Comparison of ENCODE assay signal across 16 mouse cellular contexts in the genomic region with DNA sequence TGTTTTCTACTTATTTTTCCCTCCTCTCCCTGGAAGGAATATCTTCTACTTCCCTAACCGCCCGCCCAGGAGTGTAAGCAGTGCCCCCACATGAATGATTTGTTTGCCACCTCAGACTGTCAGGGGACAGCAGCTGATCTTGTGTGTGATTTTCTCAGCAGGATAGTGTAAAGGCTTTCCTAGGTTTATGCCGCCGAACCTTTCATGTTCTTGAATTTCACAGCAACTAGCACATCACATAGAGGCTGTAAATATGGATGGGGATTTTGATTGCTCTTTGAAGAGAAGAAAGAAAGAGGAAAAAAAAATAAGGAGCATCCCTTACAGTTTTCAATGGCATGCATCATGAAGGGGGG.
DNase-seq lines count a peak whose midpoint lies in the region; ATAC-seq and TF ChIP-seq lines count a peak whose summit lies in the region.
"Had no signal": no experiment of that assay in that cellular context is flagged by ENCODE, and none has a peak within 500 bp of the region (broad histone marks: within the 10 kb centered on the region; RNA-seq: fewer than 3 reads in every experiment).

No protein-coding gene starts in this region.

- no peak for TF ChIP-seq CTCF in midbrain, postnatal 0 days (IDR thresholded peaks at IDR 0.05)

- H3K4me2 ChIP-seq in midbrain, embryonic 13.5 days (replicated peaks) = no peak overlapping the region
- H3K4me2 ChIP-seq in midbrain, postnatal 0 days (ENCODE audit: low read depth, low read length, poor library complexity, severe bottlenecking) = no peak overlapping the region
- no peak overlapping the region for H3K4me2 ChIP-seq in midbrain, embryonic 14.5 days (ENCODE audit: low read length)
- H3K4me2 ChIP-seq in midbrain, embryonic 16.5 days (ENCODE audit: low read length) = no peak overlapping the region
- H3K4me2 ChIP-seq: embryonic facial prominence, embryonic 12.5 days; forebrain, embryonic 13.5 days; forebrain, embryonic 15.5 days had no signal

- no peak overlapping the region for H3K4me3 ChIP-seq in midbrain, embryonic 13.5 days (replicated peaks)
- no peak overlapping the region for H3K4me3 ChIP-seq in midbrain, postnatal 0 days (ENCODE audit: low read depth, low read length)
- H3K4me3 ChIP-seq in midbrain, embryonic 14.5 days (replicated peaks; ENCODE audit: low read depth, low read length) = no peak overlapping the region
- H3K4me3 ChIP-seq in midbrain, embryonic 16.5 days (ENCODE audit: low read depth, low read length) = no peak overlapping the region
- H3K4me3 ChIP-seq: embryonic facial prominence, embryonic 10.5 days; embryonic facial prominence, embryonic 12.5 days; forebrain, embryonic 13.5 days; forebrain, embryonic 15.5 days had no signal

- peak; percentile 34; the same call in 1 of the 2 replicates for ATAC-seq in midbrain, embryonic 13.5 days
- no peak for ATAC-seq in midbrain, postnatal 0 days (ENCODE audit: low FRiP score)
- ATAC-seq in midbrain, embryonic 14.5 days (ENCODE audit: low FRiP score, low TSS enrichment) = no peak
- 0 out of 2 replicates have a peak, but pooled peaks have one; percentile 25 for ATAC-seq in midbrain, embryonic 16.5 days
- ATAC-seq: forebrain, embryonic 13.5 days; forebrain, embryonic 15.5 days had no signal

- H3K9ac ChIP-seq in midbrain, embryonic 13.5 days (replicated peaks) = no peak overlapping the region
- H3K9ac ChIP-seq in midbrain, postnatal 0 days (replicated peaks; ENCODE audit: low read length, poor library complexity, severe bottlenecking) = no peak overlapping the region
- no peak overlapping the region for H3K9ac ChIP-seq in midbrain, embryonic 14.5 days (replicated peaks; ENCODE audit: low read length)
- no peak overlapping the region for H3K9ac ChIP-seq in midbrain, embryonic 16.5 days (ENCODE audit: low read depth, low read length)
- H3K9ac ChIP-seq: embryonic facial prominence, embryonic 12.5 days; forebrain, embryonic 13.5 days; forebrain, embryonic 15.5 days had no signal

- WGBS in midbrain, embryonic 13.5 days = 77% methylated on average over 4 of the region's 4 CpGs
- 54% methylated on average over 4 of the region's 4 CpGs for WGBS in midbrain, postnatal 0 days
- 73% methylated on average over 4 of the region's 4 CpGs for WGBS in midbrain, embryonic 14.5 days
- 53% methylated on average over 4 of the region's 4 CpGs for WGBS in midbrain, embryonic 16.5 days

- no peaks in the 10 kb centered on the region for H3K9me3 ChIP-seq in midbrain, embryonic 13.5 days
- no peaks in the 10 kb centered on the region for H3K9me3 ChIP-seq in midbrain, postnatal 0 days (ENCODE audit: low read length)
- no peaks in the 10 kb centered on the region for H3K9me3 ChIP-seq in midbrain, embryonic 14.5 days (ENCODE audit: control insufficient read depth, low read length)
- no peaks in the 10 kb centered on the region for H3K9me3 ChIP-seq in midbrain, embryonic 16.5 days (replicated peaks; ENCODE audit: control insufficient read depth, low read length, poor library complexity, severe bottlenecking)
- H3K9me3 ChIP-seq: embryonic facial prominence, embryonic 10.5 days; embryonic facial prominence, embryonic 12.5 days; forebrain, embryonic 13.5 days; forebrain, embryonic 15.5 days had no signal

- no peak for DNase-seq in midbrain, postnatal 0 days (ENCODE audit: low spot score)
- peak; percentile 31 for DNase-seq in midbrain, embryonic 14.5 days
- DNase-seq in testis, postnatal 10 days (ENCODE audit: low spot score) = no peak
- no peak for DNase-seq in gastrocnemius, postnatal 10 days
- DNase-seq: adrenal gland, adult 2 months; adrenal gland, postnatal 10 days; adrenal gland, postnatal 25 days; cerebellum, adult 11-12 months; cerebellum, adult 2 months; cerebellum, adult 9-10 months had no signal

- no peaks in the 10 kb centered on the region for H3K27me3 ChIP-seq in midbrain, embryonic 13.5 days
- no peaks in the 10 kb centered on the region for H3K27me3 ChIP-seq in midbrain, postnatal 0 days (ENCODE audit: insufficient read depth, low read length)
- H3K27me3 ChIP-seq in midbrain, embryonic 14.5 days (ENCODE audit: control insufficient read depth, insufficient read depth, low read length) = no peaks in the 10 kb centered on the region
- H3K27me3 ChIP-seq in midbrain, embryonic 16.5 days (ENCODE audit: control insufficient read depth, insufficient read depth, low read depth, low read length) = no peaks in the 10 kb centered on the region
- H3K27me3 ChIP-seq: embryonic facial prominence, embryonic 12.5 days; forebrain, embryonic 13.5 days; forebrain, embryonic 15.5 days had no signal

- no peaks in the 10 kb centered on the region for H3K36me3 ChIP-seq in midbrain, embryonic 13.5 days
- H3K36me3 ChIP-seq in midbrain, postnatal 0 days (ENCODE audit: insufficient read depth, low read length) = no peaks in the 10 kb centered on the region
- no peaks in the 10 kb centered on the region for H3K36me3 ChIP-seq in midbrain, embryonic 14.5 days (ENCODE audit: control insufficient read depth, insufficient read depth, low read length)
- H3K36me3 ChIP-seq in midbrain, embryonic 16.5 days (ENCODE audit: control insufficient read depth, insufficient read depth, low read length) = no peaks in the 10 kb centered on the region
- H3K36me3 ChIP-seq: embryonic facial prominence, embryonic 10.5 days; embryonic facial prominence, embryonic 12.5 days; forebrain, embryonic 15.5 days had no signal

- H3K27ac ChIP-seq in midbrain, embryonic 13.5 days = peak overlapping the region; percentile 9; the same call in 1 of the 2 replicates
- H3K27ac ChIP-seq in midbrain, postnatal 0 days (ENCODE audit: low read depth, low read length) = no peak overlapping the region
- no peak overlapping the region for H3K27ac ChIP-seq in midbrain, embryonic 14.5 days (replicated peaks; ENCODE audit: low read depth, low read length)
- peak overlapping the region; percentile 54; the same call in 1 of the 2 replicates for H3K27ac ChIP-seq in midbrain, embryonic 16.5 days (ENCODE audit: low read length)
- H3K27ac ChIP-seq: embryonic facial prominence, embryonic 10.5 days; embryonic facial prominence, embryonic 12.5 days; forebrain, embryonic 13.5 days; forebrain, embryonic 15.5 days had no signal

- H3K4me1 ChIP-seq in midbrain, embryonic 13.5 days (replicated peaks) = no peaks in the 10 kb centered on the region
- no peaks in the 10 kb centered on the region for H3K4me1 ChIP-seq in midbrain, postnatal 0 days (ENCODE audit: insufficient read depth, low read length)
- H3K4me1 ChIP-seq in midbrain, embryonic 14.5 days (ENCODE audit: control insufficient read depth, insufficient read depth, low read length) = no peaks in the 10 kb centered on the region
- H3K4me1 ChIP-seq in midbrain, embryonic 16.5 days (ENCODE audit: control insufficient read depth, insufficient read depth, low read length) = 0 out of 2 replicates have a peak, but pooled peaks cover 4% of the 10 kb centered on the region
- H3K4me1 ChIP-seq: embryonic facial prominence, embryonic 10.5 days; embryonic facial prominence, embryonic 12.5 days; forebrain, embryonic 13.5 days; forebrain, embryonic 15.5 days had no signal

Comparison
In these comparisons a context has a peak if more than half of its experiments do, and no peak if none do; other contexts are left out.
1. ATAC-seq: peak in midbrain, embryonic 13.5 days (single experiment) and midbrain, embryonic 16.5 days (single experiment); none in midbrain, postnatal 0 days (single experiment) and midbrain, embryonic 14.5 days (single experiment).
2. H3K27ac ChIP-seq: peak in midbrain, embryonic 13.5 days (single experiment) and midbrain, embryonic 16.5 days (single experiment); none in midbrain, postnatal 0 days (single experiment) and midbrain, embryonic 14.5 days (single experiment).